Mouse (Mus musculus) neural tube, embryonic 11.5 days (tissue): ENCODE data around the gene Tm7sf3. TPM values are rescaled to one million over a fixed set of nuclear protein-coding genes. Genes with fewer than 3 reads are reported as not detected.
"Not testable (repeated sequence)": the region's sequence is repeated elsewhere in the genome, so short reads cannot be mapped to it uniquely, and the experiment has no call there.

Source experiments
- ATAC-seq: fragments of 200-750 bp; cut with Nextera tagmentation; 2 replicates; pipeline ENCODE4 v1.8.0; 2017; ENCODE audit warnings: moderate number of reproducible peaks, mild to moderate bottlenecking, moderate TSS enrichment, moderate library complexity; ENCODE audit not compliant: insufficient read depth, low FRiP score, low TSS enrichment
- DNase-seq: peaks from one replicate; pipeline ENCODE4 v3.0.0-alpha.2; 2015; ENCODE audit warnings: low spot score
- H3K27ac ChIP-seq: fragments of 300-500 bp; sonication (generic); 2 replicates; pipeline ENCODE4 v1.5.1; 2014; ENCODE audit warnings: low read depth, mild to moderate bottlenecking, low read length
- H3K27me3 ChIP-seq: fragments of 300-500 bp; sonication (generic); 2 replicates; pipeline ENCODE4 v1.6.1; 2014; ENCODE audit warnings: mild to moderate bottlenecking, low read length, mixed read lengths; ENCODE audit not compliant: control insufficient read depth, insufficient read depth
- H3K36me3 ChIP-seq: fragments of 300-500 bp; sonication (generic); 2 replicates; pipeline ENCODE4 v1.6.1; 2014; ENCODE audit warnings: mild to moderate bottlenecking, low read length, moderate library complexity, mixed read lengths; ENCODE audit not compliant: control insufficient read depth, insufficient read depth
- H3K4me1 ChIP-seq: fragments of 300-500 bp; sonication (generic); 2 replicates; pipeline ENCODE4 v1.6.1; 2014; ENCODE audit warnings: low read length, mixed read lengths; ENCODE audit not compliant: control insufficient read depth, insufficient read depth
- H3K4me2 ChIP-seq: fragments of 300-500 bp; sonication (generic); 2 replicates; pipeline ENCODE4 v1.6.1; 2014; ENCODE audit warnings: low read depth, mild to moderate bottlenecking, moderate library complexity
- H3K4me3 ChIP-seq: fragments of 300-500 bp; sonication (generic); 2 replicates; pipeline ENCODE4 v1.5.1; 2014; ENCODE audit warnings: low read depth, low read length
- H3K9ac ChIP-seq: fragments of 300-500 bp; sonication (generic); 2 replicates; pipeline ENCODE4 v1.6.1; 2014; ENCODE audit warnings: mild to moderate bottlenecking, low read length
- H3K9me3 ChIP-seq: fragments of 300-500 bp; sonication (generic); 2 replicates; pipeline ENCODE4 v1.6.1; 2016; ENCODE audit warnings: low read length; ENCODE audit not compliant: control insufficient read depth
- whole genome bisulfite sequencing: fragments of 180-500 bp; shearing (Covaris S2); extraction: QIAGEN DNeasy Blood & Tissue Kit; methylation state at CpG from one replicate; pipeline ENCODE4 v1.1.7; 2014; 5-methylcytosine and 5-hydroxymethylcytosine counted together
- polyA plus RNA-seq: library from polyadenylated mRNA; unstranded; fragments of >200 nt; fragmentation: Nextera tagmentation; extraction: Ambion mirVana; gene quantifications from 2 replicates; pipeline ENCODE4 v1.2.1, GENCODE M21; 2014

Gene Tm7sf3
- polyA plus RNA-seq, 1 experiment from 2014 or later, result 26.7 TPM

- H3K4me1 ChIP-seq, result peaks cover 3% of the 10 kb centered on the region
- peak within 1 kb of the TSS; percentile 61 for H3K4me2 ChIP-seq
- under 1% methylated on average over 77 of the region's 77 CpGs for WGBS
- DNase-seq (peak; percentile 99), ATAC-seq (peak; percentile 96)
- H3K27ac ChIP-seq, result peak within 1 kb of the TSS; percentile 93
- H3K9me3 ChIP-seq, result no peaks in the 10 kb centered on the region
- no peaks in the 10 kb centered on the region for H3K27me3 ChIP-seq
- no peaks in the 10 kb centered on the region for H3K36me3 ChIP-seq
- peak within 1 kb of the TSS; percentile 96 for H3K4me3 ChIP-seq
- H3K9ac ChIP-seq, result peak within 1 kb of the TSS; percentile 85
Observed at GRCm38 (mm10) chr6:146577310-146578109, 65.1 kb downstream of the Tm7sf3 start, which contains the start of gene Ints13. TSS of gene Ints13 (minus strand) at chr6:146577835.

- WGBS, result 1% methylated on average over 13 of the region's 13 CpGs
- Histone ChIP-seq H3K4me3 (peak within 1 kb of the TSS; percentile 96), H3K36me3 (no peaks in the 10 kb centered on the region), H3K9ac (peak within 1 kb of the TSS; percentile 85), H3K4me2 (peak within 1 kb of the TSS; percentile 61), H3K9me3 (no peaks in the 10 kb centered on the region), H3K27me3 (no peaks in the 10 kb centered on the region), H3K27ac (peak within 1 kb of the TSS; percentile 93), H3K4me1 (peaks cover 6% of the 10 kb centered on the region)
- no peak; the same call in 1 of the 2 replicates for ATAC-seq
- DNase-seq, result no peak
Observed at GRCm38 (mm10) chr6:146576903-146577302, 65.7 kb downstream of the Tm7sf3 start, which contains the start of gene Fgfr1op2. TSS of gene Fgfr1op2 (plus strand) at chr6:146577203.

- Histone ChIP-seq H3K4me1 (peaks cover 3% of the 10 kb centered on the region; the same call in 1 of the 2 replicates), H3K27me3 (no peaks in the 10 kb centered on the region), H3K27ac (no peak overlapping the region), H3K9me3 (no peaks in the 10 kb centered on the region), H3K36me3 (no peaks in the 10 kb centered on the region), H3K4me2 (no peak overlapping the region), H3K9ac (no peak overlapping the region), H3K4me3 (no peak overlapping the region)
- ATAC-seq (no peak), DNase-seq (no peak)
Observed at GRCm38 (mm10) chr6:146572073-146572472, 70.6 kb downstream of the Tm7sf3 start.

- H3K9ac ChIP-seq, H3K9me3 ChIP-seq, H3K27ac ChIP-seq, ATAC-seq, H3K27me3 ChIP-seq, H3K4me3 ChIP-seq, DNase-seq, H3K36me3 ChIP-seq, H3K4me1 ChIP-seq, H3K4me2 ChIP-seq: not testable (repeated sequence)
- WGBS, result 87% methylated on average over 1 of the region's 1 CpGs
Observed at GRCm38 (mm10) chr6:146562461-146562860, 80.2 kb downstream of the Tm7sf3 start.

Other genes starting within 250 kb of the Tm7sf3 start
- gene Itpr2, start 140.6 kb downstream of the Tm7sf3 start, polyA plus RNA-seq, result 4.7 and 6.0 TPM in 2 replicates
- gene Fgfr1op2, start 65.6 kb downstream of the Tm7sf3 start, polyA plus RNA-seq, result 78.2 and 82.7 TPM in 2 replicates
- 79.3 and 86.6 TPM in 2 replicates for gene Ints13, start 65.0 kb downstream of the Tm7sf3 start, polyA plus RNA-seq
- gene Med21, start 277 bp downstream of the Tm7sf3 start, polyA plus RNA-seq, result 124 and 125 TPM in 2 replicates
- 19.5 and 19.9 TPM in 2 replicates for gene Stk38l, start 82.2 kb upstream of the Tm7sf3 start, polyA plus RNA-seq
- gene Arntl2, start 153.2 kb upstream of the Tm7sf3 start, polyA plus RNA-seq, result 1.2 and 1.7 TPM in 2 replicates
- not detected in 2 replicates for gene Smco2, start 207.3 kb upstream of the Tm7sf3 start, polyA plus RNA-seq
- gene Ppfibp1, start 245.7 kb upstream of the Tm7sf3 start, polyA plus RNA-seq, result 28.7 and 30.5 TPM in 2 replicates